Mouse (Mus musculus) right cerebral cortex, postnatal 10 days (tissue): ENCODE measurements at regions not wholly inside any gene's neighbourhood (a gene's known extent, or its start where the extent isn't known, plus 50 kb on each side); places are given as distances from the start of the nearest gene placed in this dataset.

Experiments used
- DNase-seq, 2 experiments: peaks; one replicate each; pipeline ENCODE4 v3.0.0; 2021; ENCODE audit warnings: low spot score in 2 of 2

DNA sequence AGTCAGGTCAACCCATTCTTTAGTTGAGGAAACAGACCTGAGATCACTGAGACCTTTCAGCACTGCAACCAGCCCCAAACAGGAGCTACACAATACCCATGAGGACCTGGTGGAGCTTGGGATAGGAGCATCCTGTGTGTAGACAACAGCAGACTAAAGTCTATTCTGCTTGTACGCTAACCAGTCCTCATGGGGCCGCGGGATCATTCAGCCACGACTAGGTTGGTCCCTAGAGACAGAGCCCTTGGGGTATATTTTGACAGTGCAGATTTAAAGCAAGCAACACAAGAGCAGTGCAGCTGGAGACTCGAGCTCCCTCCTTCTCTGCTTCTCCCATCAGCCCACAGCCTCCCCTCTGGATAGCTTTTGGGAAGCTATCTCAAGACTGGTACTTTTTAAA, 51.7 kb upstream of the Ankrd34c start:
- no peak for DNase-seq

DNA sequence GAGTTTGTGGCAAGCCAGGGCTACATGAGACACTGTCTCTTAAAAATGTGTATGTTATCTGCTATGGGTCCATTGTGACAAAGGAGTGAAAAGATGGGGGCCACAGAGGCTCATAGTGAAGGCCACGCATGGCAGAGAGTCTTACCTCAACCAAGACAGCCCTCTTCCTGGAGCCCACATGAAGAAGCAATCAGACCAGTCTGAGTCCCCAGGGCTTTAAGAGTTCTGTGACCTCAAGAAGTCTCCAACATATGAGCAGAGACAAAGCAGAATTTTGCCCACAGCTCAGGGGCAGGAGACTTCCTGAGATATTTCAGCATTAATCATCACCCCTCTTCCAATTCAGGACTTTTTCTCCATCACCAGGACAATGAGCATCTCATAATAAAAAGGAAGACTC, 50.4 kb upstream of the Ankrd34c start:
- no peak for DNase-seq
